ENCODE assay signal across 15 mouse cellular contexts in genomic region chr4:138407479-138408194, GRCm38 (mm10). TPM values are rescaled to one million over a fixed set of nuclear protein-coding genes. Genes with fewer than 3 reads are reported as not detected.
A peak's percentile ranks its signal among the peaks of the same experiment; 100 is the strongest.
DNase-seq lines count a peak whose midpoint lies in the region; ATAC-seq lines count a peak whose summit lies in the region.
"Had no signal": no experiment of that assay in that cellular context is flagged by ENCODE, and none has a peak within 500 bp of the region (broad histone marks: within the 10 kb centered on the region; RNA-seq: fewer than 3 reads in every experiment).

No protein-coding gene starts in this region.

- no peak overlapping the region for H3K27ac ChIP-seq in heart, embryonic 10.5 days
- peak overlapping the region; percentile 64; the same call in 1 of the 2 replicates for H3K27ac ChIP-seq in stomach, embryonic 16.5 days (ENCODE audit: low read length)
- H3K27ac ChIP-seq: embryonic facial prominence, embryonic 12.5 days; forebrain, embryonic 15.5 days; midbrain, embryonic 13.5 days; neural tube, embryonic 15.5 days had no signal

- no peaks in the 10 kb centered on the region for H3K36me3 ChIP-seq in heart, embryonic 10.5 days
- H3K36me3 ChIP-seq in megakaryocyte, embryonic 14.5 days (replicated peaks; ENCODE audit: low read length): no peaks in the 10 kb centered on the region
- H3K36me3 ChIP-seq in stomach, embryonic 16.5 days (ENCODE audit: control insufficient read depth, insufficient read depth, low read length): no peaks in the 10 kb centered on the region
- H3K36me3 ChIP-seq: embryonic facial prominence, embryonic 12.5 days; forebrain, embryonic 15.5 days; midbrain, embryonic 13.5 days; neural tube, embryonic 15.5 days had no signal

- H3K9me3 ChIP-seq in heart, embryonic 10.5 days: no peaks in the 10 kb centered on the region
- no peaks in the 10 kb centered on the region for H3K9me3 ChIP-seq in megakaryocyte, embryonic 14.5 days
- H3K9me3 ChIP-seq in stomach, embryonic 16.5 days (replicated peaks; ENCODE audit: control insufficient read depth, low read length): no peaks in the 10 kb centered on the region
- H3K9me3 ChIP-seq: embryonic facial prominence, embryonic 12.5 days; forebrain, embryonic 15.5 days; midbrain, embryonic 13.5 days; neural tube, embryonic 15.5 days had no signal

- no peak overlapping the region for H3K9ac ChIP-seq in stomach, embryonic 16.5 days (ENCODE audit: low read length)
- H3K9ac ChIP-seq: embryonic facial prominence, embryonic 12.5 days; forebrain, embryonic 15.5 days; midbrain, embryonic 13.5 days; neural tube, embryonic 15.5 days had no signal

- WGBS in heart, embryonic 10.5 days: 68% methylated on average over 12 of the region's 13 CpGs
- 55% methylated on average over 12 of the region's 13 CpGs for WGBS in stomach, embryonic 16.5 days

- peaks cover 35% of the 10 kb centered on the region for H3K27me3 ChIP-seq in heart, embryonic 10.5 days (ENCODE audit: insufficient read depth, poor library complexity, severe bottlenecking)
- H3K27me3 ChIP-seq in megakaryocyte, embryonic 14.5 days (replicated peaks): peaks cover 61% of the 10 kb centered on the region
- no peaks in the 10 kb centered on the region for H3K27me3 ChIP-seq in stomach, embryonic 16.5 days (ENCODE audit: control insufficient read depth, insufficient read depth, low read length)
- H3K27me3 ChIP-seq: forebrain, embryonic 15.5 days had no signal

- DNase-seq in heart, adult 8-10 months (ENCODE audit: low spot score): peak; percentile 60
- DNase-seq in heart, embryonic 10.5 days (ENCODE audit: low spot score): no peak
- DNase-seq in frontal cortex, adult 2 months (ENCODE audit: extremely low spot score in 1 of 2, low spot score in 1 of 2): no peak
- DNase-seq in layer of hippocampus, adult 9-11 months: no peak
- DNase-seq: B cell, adult 2 months; cerebellum, adult 18-20 months had no signal

- no peak overlapping the region for H3K4me3 ChIP-seq in heart, embryonic 10.5 days
- H3K4me3 ChIP-seq in megakaryocyte, embryonic 14.5 days (replicated peaks): peak overlapping the region; percentile 50
- H3K4me3 ChIP-seq in stomach, embryonic 16.5 days (replicated peaks; ENCODE audit: low read length): no peak overlapping the region
- H3K4me3 ChIP-seq: embryonic facial prominence, embryonic 12.5 days; forebrain, embryonic 15.5 days; midbrain, embryonic 13.5 days; neural tube, embryonic 15.5 days had no signal

- no peak overlapping the region for H3K4me2 ChIP-seq in stomach, embryonic 16.5 days (ENCODE audit: low read depth, low read length)
- H3K4me2 ChIP-seq: embryonic facial prominence, embryonic 12.5 days; forebrain, embryonic 15.5 days; midbrain, embryonic 13.5 days; neural tube, embryonic 15.5 days had no signal

- H3K4me1 ChIP-seq in heart, embryonic 10.5 days: no peaks in the 10 kb centered on the region
- peaks cover 22% of the 10 kb centered on the region for H3K4me1 ChIP-seq in megakaryocyte, embryonic 14.5 days
- H3K4me1 ChIP-seq in stomach, embryonic 16.5 days (ENCODE audit: control insufficient read depth, insufficient read depth, low read length): no peaks in the 10 kb centered on the region
- H3K4me1 ChIP-seq: embryonic facial prominence, embryonic 12.5 days; forebrain, embryonic 15.5 days; midbrain, embryonic 13.5 days; neural tube, embryonic 15.5 days had no signal

- no peak for ATAC-seq in megakaryocyte, adult 5-6 weeks (ENCODE audit: poor library complexity, severe bottlenecking)
- peak; percentile 37; the same call in 1 of the 2 replicates for ATAC-seq in granulocyte monocyte progenitor cell, adult 5-6 weeks (replicated peaks; ENCODE audit: poor library complexity, severe bottlenecking)
- peak; percentile 66; the same call in 1 of the 2 replicates for ATAC-seq in stomach, embryonic 16.5 days (ENCODE audit: insufficient read depth, low FRiP score)
- ATAC-seq: forebrain, embryonic 15.5 days; midbrain, embryonic 13.5 days had no signal

RNA-seq across cellular contexts. Expression of gene Fam43b, which starts 11.3 kb away (rescaled TPM):
- not detected for total RNA-seq in heart, adult 8-10 months (2022)
- polyA plus RNA-seq in heart, embryonic 10.5 days (2016; fragmentation: Nextera tagmentation; extraction: Ambion mirVana): 0.16 TPM in 1 of 2 replicates, not detected in the other
- not detected in 2 replicates for polyA plus RNA-seq in megakaryocyte, embryonic 14.5 days (2012; ENCODE audit: insufficient read depth, low replicate concordance)
- not detected in 2 replicates for total RNA-seq in megakaryocyte, adult 5-6 weeks (2015)
- not detected in 2 replicates for total RNA-seq in megakaryocyte, adult 5-6 weeks (2017)
- not detected in 2 replicates for total RNA-seq in granulocyte monocyte progenitor cell, adult 5-6 weeks (2014; fragmentation: Nextera tagmentation)
- not detected in 2 replicates for total RNA-seq in granulocyte monocyte progenitor cell, adult 5-6 weeks (2017)
- polyA plus RNA-seq in stomach, embryonic 16.5 days (2015; fragmentation: Nextera tagmentation; extraction: Ambion mirVana): not detected in 2 replicates
- 19.2 and 19.9 TPM in 2 replicates for polyA plus RNA-seq in frontal cortex, adult 2 months (2012; rRNA removed)
- polyA plus RNA-seq: heart, embryonic 14.5 days had no signal

RNA-seq across cellular contexts. Expression of gene Mul1, which starts 26.8 kb away (rescaled TPM):
- 10 to 100 TPM; 72.0 to 84.5 (median 75.5) TPM for total RNA-seq in heart, adult 8-10 months (2022)
- polyA plus RNA-seq in heart, embryonic 10.5 days (2016; fragmentation: Nextera tagmentation; extraction: Ambion mirVana): 22.2 and 24.9 TPM in 2 replicates
- polyA plus RNA-seq in megakaryocyte, embryonic 14.5 days (2012; ENCODE audit: insufficient read depth, low replicate concordance): 3.4 and 21.8 TPM in 2 replicates
- total RNA-seq in megakaryocyte, adult 5-6 weeks (2015): 4.9 and 8.1 TPM in 2 replicates
- 4.4 and 6.1 TPM in 2 replicates for total RNA-seq in megakaryocyte, adult 5-6 weeks (2017)
- total RNA-seq in granulocyte monocyte progenitor cell, adult 5-6 weeks (2014; fragmentation: Nextera tagmentation): 7.4 and 10.1 TPM in 2 replicates
- total RNA-seq in granulocyte monocyte progenitor cell, adult 5-6 weeks (2017): 7.6 and 8.7 TPM in 2 replicates
- polyA plus RNA-seq in stomach, embryonic 16.5 days (2015; fragmentation: Nextera tagmentation; extraction: Ambion mirVana): 18.6 and 22.2 TPM in 2 replicates
- 23.9 and 24.7 TPM in 2 replicates for polyA plus RNA-seq in frontal cortex, adult 2 months (2012; rRNA removed)

RNA-seq across cellular contexts. Expression of gene Cda, which starts 39.8 kb away (rescaled TPM):
- total RNA-seq in heart, adult 8-10 months (2022): 1 to 10 TPM; 2.1 to 3.2 (median 2.8) TPM
- polyA plus RNA-seq in heart, embryonic 10.5 days (2016; fragmentation: Nextera tagmentation; extraction: Ambion mirVana): 4.5 and 5.2 TPM in 2 replicates
- polyA plus RNA-seq in megakaryocyte, embryonic 14.5 days (2012; ENCODE audit: insufficient read depth, low replicate concordance): 11.2 and 14.9 TPM in 2 replicates
- not detected in 2 replicates for total RNA-seq in megakaryocyte, adult 5-6 weeks (2015)
- total RNA-seq in megakaryocyte, adult 5-6 weeks (2017): not detected in 2 replicates
- not detected in 2 replicates for total RNA-seq in granulocyte monocyte progenitor cell, adult 5-6 weeks (2014; fragmentation: Nextera tagmentation)
- not detected in 2 replicates for total RNA-seq in granulocyte monocyte progenitor cell, adult 5-6 weeks (2017)
- 12.6 and 14.9 TPM in 2 replicates for polyA plus RNA-seq in stomach, embryonic 16.5 days (2015; fragmentation: Nextera tagmentation; extraction: Ambion mirVana)
- polyA plus RNA-seq in frontal cortex, adult 2 months (2012; rRNA removed): 3.6 and 3.7 TPM in 2 replicates

RNA-seq across cellular contexts. Expression of gene Camk2n1, which starts 46.5 kb away (rescaled TPM):
- total RNA-seq in heart, adult 8-10 months (2022): 10 to 100 TPM; 10.8 to 12.7 (median 11.1) TPM
- 0.38 and 0.70 TPM in 2 replicates for polyA plus RNA-seq in heart, embryonic 10.5 days (2016; fragmentation: Nextera tagmentation; extraction: Ambion mirVana)
- 0.13 and 1.2 TPM in 2 replicates for polyA plus RNA-seq in megakaryocyte, embryonic 14.5 days (2012; ENCODE audit: insufficient read depth, low replicate concordance)
- 0.21 and 0.40 TPM in 2 replicates for total RNA-seq in megakaryocyte, adult 5-6 weeks (2015)
- total RNA-seq in megakaryocyte, adult 5-6 weeks (2017): 0.04 TPM in 1 of 2 replicates, not detected in the other
- total RNA-seq in granulocyte monocyte progenitor cell, adult 5-6 weeks (2014; fragmentation: Nextera tagmentation): not detected in 2 replicates
- total RNA-seq in granulocyte monocyte progenitor cell, adult 5-6 weeks (2017): not detected in 2 replicates
- 2.8 and 3.2 TPM in 2 replicates for polyA plus RNA-seq in stomach, embryonic 16.5 days (2015; fragmentation: Nextera tagmentation; extraction: Ambion mirVana)
- 644 and 776 TPM in 2 replicates for polyA plus RNA-seq in frontal cortex, adult 2 months (2012; rRNA removed)

Comparison
In these comparisons a context has a peak if more than half of its experiments do, and no peak if none do; other contexts are left out.
1. RNA of gene Fam43b, which starts 11.3 kb away (polyA plus RNA-seq): 19.2 to 19.9 TPM in frontal cortex, adult 2 months; 0.16 TPM in heart, embryonic 10.5 days, not detected in stomach, embryonic 16.5 days and not detected in megakaryocyte, embryonic 14.5 days; every median in the first group is over 10 times any median in the second.